Mouse (Mus musculus): Measurements from ENCODE around the gene Gatb. TPM values are rescaled to one million over a fixed set of nuclear protein-coding genes. Genes with fewer than 3 reads are reported as not detected.
"Not testable (repeated sequence)": the region's sequence is repeated elsewhere in the genome, so short reads cannot be mapped to it uniquely, and the experiment has no call there.

Gatb gene
- total RNA-seq (2021): 10 to 100 TPM; 28.1 to 30.8 TPM
- long read RNA-seq, experiment 1, transcript Gatb-204 (13 exons, 3,469 nt): major isoform, 65 of 76 reads
- long read RNA-seq, experiment 1, partial matches to known transcripts: 2 of 76 reads
- long read RNA-seq, experiment 1, other reads (novel, unspliced or antisense): 9 of 76 reads
- long read RNA-seq, experiment 2, transcript Gatb-204 (13 exons, 3,469 nt): major isoform, 62 of 74 reads
- long read RNA-seq, experiment 2, partial matches to known transcripts: 1 of 74 reads
- long read RNA-seq, experiment 2, other reads (novel, unspliced or antisense): 11 of 74 reads

DNA sequence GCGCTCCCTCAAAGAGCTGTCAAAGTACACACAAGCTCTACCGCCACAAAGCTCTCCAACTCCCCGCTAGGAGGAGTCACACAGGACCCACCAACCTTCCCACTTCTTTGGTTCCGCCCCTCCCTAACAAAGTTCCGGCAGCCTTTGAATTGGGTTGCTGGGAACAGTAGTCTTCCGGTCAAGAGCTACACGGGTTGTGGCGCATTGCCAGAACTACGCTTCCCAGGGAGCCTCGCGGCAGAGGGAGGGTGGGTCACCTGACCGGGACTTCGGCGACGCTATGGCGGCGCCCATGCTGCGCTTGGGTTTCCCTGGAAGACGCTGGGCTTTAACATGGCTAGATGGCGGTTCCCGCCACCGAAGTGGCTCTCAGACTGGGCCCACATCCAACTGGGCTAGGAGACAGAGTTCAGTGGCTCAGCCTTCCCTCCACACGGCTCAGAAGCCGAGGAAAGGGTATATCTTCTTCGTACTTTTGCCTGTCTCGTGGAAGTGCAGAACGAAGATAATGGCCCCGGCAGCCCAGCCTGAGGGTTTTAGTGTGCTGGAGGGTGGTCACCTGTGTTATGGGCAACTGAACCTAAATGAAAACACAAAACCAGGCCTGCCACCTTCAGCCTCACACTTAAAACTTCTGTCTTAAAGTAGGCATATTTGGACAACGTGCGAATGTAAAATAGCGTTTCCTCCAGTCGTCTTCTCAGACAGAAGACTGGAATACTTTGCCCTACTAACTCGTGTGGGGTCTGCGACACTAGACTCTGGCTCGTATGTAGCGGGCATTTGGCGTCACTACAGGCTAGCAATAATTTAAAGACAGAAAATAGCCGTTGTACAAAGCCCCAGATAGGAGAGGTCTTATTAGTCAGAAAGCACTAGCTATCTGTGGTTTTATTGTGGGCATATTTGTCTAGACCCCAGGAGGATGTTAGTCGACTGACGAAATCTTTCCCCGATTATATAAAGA, at the start of gene Gatb:
TSS of gene Gatb (plus strand) at position 256 of the 967 bp plus-strand sequence.
- intact Hi-C loops (cut with DNase I): loop anchor here (5.0 kb wide), 2 partner anchors 348 to 652 kb away; no protein-coding TSS in a partner anchor
- peak; percentile 99 for DNase-seq

DNA sequence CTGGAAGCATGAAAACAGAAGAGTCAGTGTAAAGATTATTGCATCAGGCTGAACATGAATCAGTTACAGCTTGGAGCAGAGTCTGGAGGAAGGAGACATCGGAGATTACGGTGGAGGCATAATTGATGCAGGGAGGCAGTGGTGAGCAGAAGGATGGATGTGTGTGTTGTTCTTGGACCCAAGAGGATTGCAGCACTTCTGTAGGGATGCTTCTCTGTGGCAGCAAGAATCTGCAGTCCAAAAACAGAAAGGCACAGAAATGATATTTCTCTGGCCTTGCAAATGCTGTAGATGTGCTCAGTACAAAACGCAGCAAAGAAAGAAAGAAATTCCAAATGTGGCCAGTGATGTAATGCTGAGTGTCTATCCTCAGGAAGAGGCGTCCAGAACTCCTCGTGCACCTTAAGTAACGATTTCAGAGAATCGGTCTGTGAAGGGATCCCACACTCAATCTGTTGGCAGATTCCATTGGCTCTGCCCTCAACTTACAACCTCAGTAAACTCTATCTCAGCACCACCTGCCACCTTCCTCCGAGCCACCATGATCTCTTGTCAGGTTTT, 43.2 kb upstream of the Gatb start:
- no peak for DNase-seq
- intact Hi-C loops (cut with DNase I): no loop called here

DNA sequence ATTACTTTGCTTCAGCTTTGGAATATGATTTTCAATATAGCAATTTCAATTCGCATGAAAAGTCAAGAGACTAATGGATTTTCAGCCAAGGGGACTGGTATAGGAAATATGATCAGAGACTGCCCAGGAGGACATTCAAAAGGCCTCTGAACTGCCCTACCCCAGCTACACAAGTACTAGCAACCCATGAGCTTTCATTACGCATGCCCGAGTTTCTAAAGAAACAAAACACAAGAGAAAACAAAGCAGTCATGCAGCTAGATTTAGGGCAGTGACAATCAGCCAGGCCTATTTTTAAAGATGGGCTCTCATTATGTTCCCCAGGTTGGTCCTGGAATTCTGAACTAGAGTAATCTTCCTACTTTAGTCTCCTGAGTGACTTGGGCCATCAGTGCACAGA, 41.5 kb upstream of the Gatb start:
- intact Hi-C loops (cut with DNase I): no loop called here
- DNase-seq: no peak

DNA sequence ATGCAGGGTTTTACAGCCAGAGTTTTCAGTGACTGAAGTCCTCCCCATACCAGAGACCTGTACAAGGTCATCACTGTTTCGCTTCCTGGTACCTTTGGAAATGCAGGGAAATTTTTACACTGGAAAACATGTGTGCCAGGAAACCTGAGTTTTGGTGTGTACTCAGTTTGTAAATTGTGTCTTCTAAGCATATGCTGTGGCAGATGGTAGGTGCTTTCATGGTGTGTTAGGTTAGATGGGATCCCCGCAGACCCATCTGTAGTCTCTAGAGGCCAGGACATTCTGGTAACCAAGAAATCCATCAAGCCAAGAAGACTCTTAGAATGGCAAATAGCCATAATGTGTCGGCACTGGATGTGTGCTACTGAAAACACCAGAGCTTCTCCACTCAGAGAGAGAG, 38.9 kb upstream of the Gatb start:
- intact Hi-C loops (cut with DNase I): no loop called here
- no peak for DNase-seq

DNA sequence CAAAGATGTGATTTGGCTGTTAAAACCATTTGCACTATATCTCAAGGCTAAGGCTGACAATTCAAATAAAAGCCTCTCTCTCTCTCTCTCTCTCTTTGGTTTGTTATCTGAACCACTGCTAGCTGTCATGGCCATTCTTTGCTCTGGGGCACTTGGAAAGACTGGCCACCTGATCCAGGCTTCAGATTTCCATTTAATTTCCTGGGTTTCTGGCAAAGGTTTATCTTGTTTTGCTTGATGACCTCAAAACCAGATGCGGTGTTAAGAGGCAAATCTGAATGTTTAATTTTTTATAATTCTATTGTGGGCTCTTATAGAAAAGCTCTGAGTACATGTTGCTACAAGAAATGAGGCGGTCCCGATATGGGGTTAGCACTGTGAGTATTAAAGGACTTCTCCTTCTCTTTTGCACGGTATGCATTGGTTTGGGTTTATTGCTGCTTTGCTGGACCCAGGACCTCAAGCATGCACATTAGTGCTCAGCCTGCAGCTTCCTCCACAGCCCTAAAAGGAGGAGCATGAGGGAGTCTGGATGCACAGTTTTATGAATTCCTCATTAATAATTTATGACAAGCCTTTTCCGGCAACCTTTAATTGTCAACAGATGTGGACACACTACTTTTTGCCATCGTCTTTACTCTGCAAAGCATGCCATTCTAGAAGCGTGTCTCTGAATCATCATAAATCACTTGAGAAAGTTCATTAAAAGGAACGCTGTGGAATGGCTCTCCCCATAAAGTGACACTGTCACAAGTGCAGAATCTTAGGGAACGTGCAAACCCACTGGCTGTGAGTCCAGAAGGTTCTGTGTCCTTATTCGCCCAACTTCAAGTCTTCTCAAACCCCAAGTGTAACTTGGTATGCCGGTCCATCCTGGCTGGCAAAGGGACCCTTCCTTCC, 38.0 kb upstream of the Gatb start:
- intact Hi-C loops (cut with DNase I): no loop called here
- DNase-seq: no peak

DNA sequence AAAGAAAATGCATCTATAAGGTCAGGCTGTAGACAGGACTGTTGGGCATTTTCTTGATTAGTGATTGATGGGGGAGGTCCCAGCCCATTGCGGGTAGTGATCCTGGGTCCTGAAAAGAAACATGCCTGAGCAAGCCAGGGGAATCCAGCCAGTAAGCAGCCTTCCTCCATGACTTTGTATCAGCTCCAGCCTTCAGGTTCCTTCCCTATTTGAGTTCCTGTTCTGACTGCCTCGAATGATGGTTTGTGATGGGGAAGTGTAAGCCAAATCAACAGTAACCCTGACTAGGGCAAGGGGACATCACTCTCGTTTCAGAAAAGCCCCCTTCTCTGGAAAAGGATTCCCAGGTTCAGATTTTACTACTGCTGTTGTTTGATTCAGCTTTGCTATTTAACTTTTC, 31.2 kb upstream of the Gatb start:
- intact Hi-C loops (cut with DNase I): no loop called here
- no peak for DNase-seq

DNA sequence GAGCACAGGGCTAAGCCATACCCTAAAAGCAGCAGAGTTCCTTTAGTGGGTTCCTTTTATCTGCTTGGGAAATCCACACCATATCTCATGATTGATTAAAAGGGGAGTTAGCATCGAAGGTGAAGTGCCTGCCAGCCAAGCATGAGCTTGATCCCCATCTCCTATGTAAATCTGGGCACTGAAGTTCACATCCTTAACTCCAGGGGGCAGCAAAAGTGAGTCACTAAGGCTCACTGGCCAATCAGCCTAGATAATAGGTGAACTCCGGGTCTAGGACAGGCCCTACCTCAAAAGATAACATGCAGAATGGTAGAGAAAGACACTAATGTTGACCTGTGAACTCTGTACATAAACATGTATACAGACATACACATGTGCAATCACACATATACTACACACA, 30.3 kb upstream of the Gatb start:
- no peak for DNase-seq
- intact Hi-C loops (cut with DNase I): no loop called here

DNA sequence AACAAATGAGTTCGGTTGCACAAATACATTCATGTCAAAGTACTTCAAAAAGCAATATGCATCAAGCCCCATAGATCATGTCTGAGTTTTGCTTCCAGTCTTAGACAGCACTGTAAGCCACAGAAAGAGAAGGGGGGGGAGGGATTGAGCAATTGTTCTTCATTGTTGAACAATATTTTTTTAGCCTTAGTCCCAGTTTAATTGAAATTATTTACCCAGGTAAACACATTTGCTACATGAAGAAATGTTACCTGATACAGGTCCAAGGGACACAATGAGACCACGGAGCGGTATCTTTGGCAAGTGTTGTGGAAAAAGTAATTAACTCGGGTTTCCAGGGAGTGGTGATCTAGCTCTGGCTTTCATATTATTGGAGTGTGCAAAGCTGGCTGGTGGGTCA, 23.6 kb upstream of the Gatb start:
- no peak for DNase-seq
- intact Hi-C loops (cut with DNase I): no loop called here

DNA sequence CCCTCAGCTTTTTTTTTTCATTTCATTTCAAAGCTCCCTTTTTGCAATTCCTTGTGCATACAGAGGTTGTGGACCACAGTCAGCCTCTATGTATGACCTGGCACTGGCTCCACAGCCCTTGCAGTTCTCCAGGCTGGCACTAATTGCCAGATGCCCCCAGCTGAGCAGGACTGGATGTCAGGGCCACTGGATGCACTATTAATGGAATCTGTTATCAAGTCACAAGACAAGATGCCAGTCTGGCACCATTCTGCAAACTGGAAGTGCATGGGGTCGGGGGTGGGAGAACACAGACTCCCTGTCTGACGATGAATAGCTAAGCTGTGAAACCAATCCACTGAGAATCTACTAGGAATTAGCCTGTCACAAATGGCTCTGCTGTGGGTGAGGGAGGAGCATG, 22.6 kb upstream of the Gatb start:
- intact Hi-C loops (cut with DNase I): no loop called here
- DNase-seq: peak; percentile 31 to 48

DNA sequence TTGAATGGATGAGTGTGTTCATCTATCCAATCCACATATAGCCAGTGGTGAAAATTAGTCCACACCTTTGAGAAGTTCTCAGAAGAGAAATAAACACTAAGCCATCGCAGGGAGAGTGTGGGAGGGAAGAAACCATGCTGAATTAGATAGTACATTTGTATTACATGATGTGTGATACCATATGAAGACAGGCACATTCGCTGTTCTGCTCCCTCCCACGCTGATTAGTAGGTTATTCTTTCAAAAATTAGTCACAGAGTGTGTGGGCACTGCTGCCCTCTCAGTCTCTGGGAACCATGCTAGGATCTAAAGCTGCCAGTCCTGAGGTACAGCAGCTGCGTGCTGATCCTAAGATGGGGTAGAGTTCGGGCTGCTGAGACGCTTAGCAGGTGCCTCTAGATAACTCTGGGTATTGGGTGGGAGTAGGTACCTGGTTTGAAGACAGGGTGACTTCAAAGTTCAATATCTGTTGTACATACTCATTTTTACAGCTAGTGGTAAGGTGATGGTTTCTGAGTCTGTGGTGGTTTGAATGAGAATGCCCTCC, 20.1 kb upstream of the Gatb start:
- intact Hi-C loops (cut with DNase I): no loop called here
- DNase-seq: no peak

DNA sequence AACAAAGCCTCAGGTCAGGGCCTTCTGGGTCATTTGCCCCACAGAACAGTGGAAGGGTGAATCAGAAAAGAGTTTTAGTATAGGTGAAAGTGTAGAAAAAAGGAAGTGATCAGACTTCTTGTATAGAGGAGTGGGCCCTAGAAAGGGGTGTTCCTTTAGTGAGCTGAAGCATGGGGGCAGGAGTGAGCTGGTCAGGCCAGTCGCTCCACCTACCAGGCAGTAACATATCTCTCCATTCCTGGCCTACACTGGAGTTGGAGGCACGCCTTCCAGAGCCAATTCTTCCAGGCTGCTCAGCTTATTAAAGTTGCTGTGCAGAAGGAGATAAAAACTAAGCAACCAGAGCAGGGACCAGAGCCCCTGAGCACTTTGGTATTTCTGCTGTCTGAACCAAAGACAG, 9.3 kb upstream of the Gatb start:
- intact Hi-C loops (cut with DNase I): loop anchor here (5.0 to 10.0 kb wide), 2 partner anchors 190 to 287 kb away; no protein-coding TSS in a partner anchor
- DNase-seq: no peak

DNA sequence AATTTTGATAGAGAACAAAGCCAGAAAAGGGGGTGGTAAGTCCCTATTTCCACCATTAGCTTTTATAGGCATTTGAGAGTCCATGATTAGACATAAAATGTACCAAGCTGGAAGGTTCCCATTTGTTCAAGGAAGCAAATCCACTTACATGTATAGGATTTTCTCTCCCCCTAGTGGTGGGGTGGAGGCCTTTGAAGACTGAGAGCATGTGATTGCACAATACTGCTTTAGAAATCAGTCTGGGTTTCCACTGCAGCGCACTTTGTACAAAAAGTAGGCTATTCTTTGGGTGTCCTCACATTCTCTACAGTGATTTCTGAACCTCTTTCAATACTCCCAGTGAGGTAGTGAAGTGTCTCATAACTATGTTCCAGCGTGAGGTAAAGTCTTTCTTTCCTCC, 2.6 kb upstream of the Gatb start:
- intact Hi-C loops (cut with DNase I): loop anchor here (5.0 kb wide), 2 partner anchors 351 to 649 kb away; no protein-coding TSS in a partner anchor

DNA sequence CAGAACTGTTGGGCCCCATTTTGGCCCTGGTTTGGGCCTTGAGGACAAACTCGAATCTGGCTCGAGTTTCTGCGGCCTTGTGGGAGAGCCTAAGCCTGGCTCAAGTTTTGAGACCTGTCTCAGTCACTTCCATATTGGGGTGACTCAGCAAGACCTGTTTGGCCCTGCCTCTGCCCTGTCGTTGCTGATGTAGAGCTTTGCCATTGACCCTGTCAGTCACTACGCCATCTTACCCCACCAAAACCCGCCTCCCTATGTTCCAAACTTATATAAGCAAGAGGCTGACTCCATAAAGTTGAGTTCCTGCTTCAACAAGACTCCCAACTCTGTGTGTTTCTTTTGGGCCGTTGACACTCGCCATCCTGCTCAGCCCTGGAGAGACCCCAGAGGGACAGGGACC, 1.4 kb upstream of the Gatb start:
- intact Hi-C loops (cut with DNase I): loop anchor here (5.0 kb wide), 2 partner anchors 350 to 650 kb away; no protein-coding TSS in a partner anchor
- DNase-seq: not testable (repeated sequence)

More for the DNA sequence above, 2.6 kb upstream of the Gatb start:
- DNase-seq: peak; percentile 35 to 59

DNA sequence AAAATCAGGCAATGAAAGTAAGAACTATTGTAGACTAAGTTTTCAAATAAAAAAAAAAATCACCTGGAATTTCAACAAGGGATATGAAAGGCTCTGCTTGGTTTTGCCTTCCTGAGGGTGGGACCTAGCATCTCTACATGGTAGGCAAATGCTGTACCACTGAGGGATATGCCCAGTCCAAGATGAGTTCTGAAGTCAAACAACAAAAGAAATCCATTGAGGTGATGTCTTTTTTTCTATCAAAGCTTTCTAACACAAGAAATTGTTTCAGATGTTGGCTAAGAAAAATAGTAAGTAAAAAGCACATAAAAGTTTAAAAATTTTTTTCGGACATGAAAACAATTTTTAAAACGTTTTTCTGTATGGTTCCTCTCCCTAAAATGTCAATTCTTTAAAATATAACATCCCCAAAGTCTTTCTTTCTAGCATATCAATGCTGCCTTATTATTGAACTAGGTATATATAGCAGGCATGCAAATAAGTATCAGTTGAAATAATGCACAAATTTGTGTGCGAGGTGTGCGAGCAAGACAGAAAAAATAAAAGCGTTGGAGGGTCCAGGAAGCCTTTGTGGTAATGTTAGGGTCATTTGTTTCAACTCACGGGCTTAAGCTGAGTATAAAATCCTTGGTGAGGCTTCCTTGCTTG, 579 bp upstream of the Gatb start:
- intact Hi-C loops (cut with DNase I): loop anchor here (5.0 kb wide), 2 partner anchors 349 to 651 kb away; no protein-coding TSS in a partner anchor
- no peak for DNase-seq

DNA sequence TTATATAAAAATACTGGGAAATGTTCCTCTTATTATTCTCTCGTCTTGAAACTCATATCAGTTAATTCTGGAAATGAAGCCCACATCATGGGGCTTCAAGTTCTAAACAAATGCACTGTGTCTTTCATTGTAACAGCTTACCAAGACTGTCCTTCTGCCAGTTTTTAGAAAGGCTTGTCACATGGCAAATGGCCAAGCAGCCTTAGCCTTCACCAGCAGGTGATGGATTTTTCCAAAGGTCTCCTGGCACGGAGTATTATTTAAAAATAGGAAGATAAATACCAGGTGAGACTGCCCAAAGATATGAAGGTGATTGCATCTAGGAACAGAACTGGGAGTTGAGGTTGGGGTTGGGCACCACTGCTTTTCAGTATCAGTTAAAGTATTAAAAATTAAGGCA, 8.8 kb downstream of the Gatb start:
- intact Hi-C loops (cut with DNase I): no loop called here
- no peak for DNase-seq

DNA sequence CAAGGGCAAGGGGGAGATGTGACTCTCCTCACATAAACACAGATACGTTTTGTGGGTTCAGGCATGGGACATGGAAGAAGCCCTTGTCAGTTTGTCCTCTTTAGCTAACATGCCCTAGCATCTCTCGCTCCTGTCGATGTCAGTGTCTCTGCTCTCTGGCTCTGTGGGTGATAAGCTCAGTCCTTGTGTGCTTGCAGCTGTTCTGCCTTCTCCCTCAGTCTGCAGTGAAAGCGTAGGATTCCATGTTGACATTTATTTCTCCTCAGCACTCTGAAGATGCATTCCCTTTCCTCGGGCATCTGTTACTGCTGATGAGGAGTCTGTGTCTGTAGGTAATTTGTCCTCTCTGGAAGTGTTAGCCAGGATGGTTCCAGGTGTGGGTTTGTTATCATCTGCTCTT, 9.3 kb downstream of the Gatb start:
- intact Hi-C loops (cut with DNase I): no loop called here
- no peak for DNase-seq

DNA sequence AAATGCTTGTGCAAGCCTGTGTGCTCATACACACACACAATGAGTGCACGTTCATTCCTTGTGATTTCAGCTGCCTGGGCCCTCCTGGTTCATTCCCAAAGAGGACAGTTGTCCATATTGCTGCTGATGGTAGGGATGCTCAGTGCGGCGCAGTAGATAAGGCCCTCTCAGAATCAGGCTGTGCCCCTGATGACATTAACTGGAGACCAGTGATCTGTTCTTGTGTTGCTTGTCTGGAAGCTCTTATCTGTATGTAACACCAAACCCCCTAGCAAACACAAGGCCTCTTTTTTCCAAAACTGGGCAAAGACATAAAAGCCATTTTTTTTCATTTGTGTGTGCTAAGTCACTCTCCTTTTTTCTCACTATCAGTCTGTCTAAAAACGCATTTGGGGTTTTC, 11.0 kb downstream of the Gatb start:
- intact Hi-C loops (cut with DNase I): no loop called here
- no peak for DNase-seq

DNA sequence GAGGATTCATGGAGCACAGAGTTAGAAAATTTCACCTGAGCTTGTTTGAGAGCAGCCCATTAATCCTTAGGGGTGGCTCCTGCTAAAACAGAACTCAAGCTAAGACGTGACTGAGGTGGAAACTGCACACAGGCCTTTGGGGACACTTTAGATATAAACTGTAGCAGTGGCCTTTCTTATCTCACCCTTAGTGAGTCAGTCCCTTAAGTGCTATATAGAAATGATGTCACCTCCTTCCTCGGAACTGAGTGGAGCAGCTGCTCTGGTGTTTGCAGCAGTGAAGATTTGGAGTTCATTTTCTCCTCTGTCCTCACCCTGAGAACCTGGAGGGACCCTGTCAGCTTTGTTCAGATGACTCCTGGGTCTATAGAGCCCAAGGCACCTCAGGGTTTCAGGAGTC, 14.8 kb downstream of the Gatb start:
- intact Hi-C loops (cut with DNase I): no loop called here
- no peak for DNase-seq

DNA sequence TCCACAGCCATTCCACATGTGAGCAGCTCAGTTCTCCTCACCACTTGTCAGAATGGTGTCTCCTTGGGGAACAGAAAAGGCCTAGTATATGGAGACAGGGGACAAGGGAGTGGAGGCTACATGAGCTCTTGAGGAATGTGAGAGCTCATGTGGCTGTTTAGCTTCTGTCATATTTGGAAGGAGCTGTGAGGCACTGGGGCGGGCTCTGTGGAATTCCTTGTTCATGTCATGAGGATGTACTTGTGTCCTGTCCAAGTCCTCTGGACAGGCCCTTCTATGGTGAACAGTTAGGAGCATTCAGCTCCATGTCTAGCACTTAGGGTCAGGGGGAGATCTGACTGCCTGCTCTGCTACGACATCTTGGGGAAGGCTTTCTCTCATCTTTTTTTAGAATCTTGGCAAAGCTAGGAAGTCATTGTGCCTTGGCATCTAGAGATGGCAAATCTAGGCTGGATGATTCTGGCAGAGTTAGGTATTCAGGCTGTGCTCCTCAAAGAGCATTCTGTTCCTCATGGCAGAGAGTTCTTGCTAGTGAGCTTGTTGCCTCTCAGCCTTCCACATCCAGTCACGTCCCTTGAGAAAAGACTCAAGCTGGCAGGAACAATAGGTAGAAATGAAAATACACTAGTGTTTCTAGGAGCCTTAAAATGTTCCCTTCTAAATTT, 16.3 kb downstream of the Gatb start:
- DNase-seq: no peak
- intact Hi-C loops (cut with DNase I): no loop called here
